Mouse (Mus musculus): Measurements from ENCODE around the gene Ahdc1.

- TF ChIP-seq POLR2A (IDR thresholded peaks at IDR 0.05; ENCODE audit: control insufficient read depth in 1 of 2, insufficient read depth in 1 of 2, low read depth in 1 of 2, low read length in 2 of 2, poor library complexity in 1 of 2): no peak
- TF ChIP-seq USF1 (IDR thresholded peaks at IDR 0.05; ENCODE audit: low read depth, low read length): no peak
- TF ChIP-seq ZNF384 (IDR thresholded peaks at IDR 0.05; ENCODE audit: low read depth, low read length): no peak
- TF ChIP-seq EP300 (IDR thresholded peaks at IDR 0.05; ENCODE audit: low read depth in 1 of 2, low read length in 2 of 2): no peak
- TF ChIP-seq CTCF (IDR thresholded peaks at IDR 0.05 in 2 of 3, conservative IDR thresholded peaks at IDR 0.05 in 1 of 3; ENCODE audit: control insufficient read depth in 1 of 3, insufficient read depth in 1 of 3, low read depth in 2 of 3, low read length in 3 of 3, poor library complexity in 1 of 3, severe bottlenecking in 1 of 3): no peak
Measured at GRCm38 (mm10) chr4:133027721-133028120, 16.7 kb downstream of the Ahdc1 start.

Measured in MEL (cell line).